Mouse (Mus musculus) heart, embryonic 10.5 days (tissue): ENCODE measurements around the gene Ptch1. TPM values are rescaled to one million over a fixed set of nuclear protein-coding genes. Genes with fewer than 3 reads are reported as not detected.

ENCODE experiments used
- DNase-seq: peaks from one replicate; pipeline ENCODE4 v3.0.0-alpha.2; 2017; ENCODE audit warnings: low spot score
- H3K27ac ChIP-seq: fragments of 300-500 bp; sonication (generic); 2 replicates; pipeline ENCODE4 v1.5.1; 2016; ENCODE audit warnings: mild to moderate bottlenecking
- H3K27me3 ChIP-seq: fragments of 300-500 bp; sonication (generic); 2 replicates; pipeline ENCODE4 v1.6.1; 2016; ENCODE audit warnings: mild to moderate bottlenecking; ENCODE audit not compliant: poor library complexity, insufficient read depth, severe bottlenecking
- H3K36me3 ChIP-seq: fragments of 300-500 bp; sonication (generic); 2 replicates; pipeline ENCODE4 v1.6.1; 2016; ENCODE audit warnings: mild to moderate bottlenecking, moderate library complexity
- H3K4me1 ChIP-seq: fragments of 300-500 bp; sonication (generic); 2 replicates; pipeline ENCODE4 v1.6.1; 2016; ENCODE audit warnings: mild to moderate bottlenecking
- H3K4me3 ChIP-seq: fragments of 300-500 bp; sonication (generic); 2 replicates; pipeline ENCODE4 v1.5.1; 2016; ENCODE audit warnings: mild to moderate bottlenecking, moderate library complexity
- H3K9me3 ChIP-seq: fragments of 300-500 bp; sonication (generic); 2 replicates; pipeline ENCODE4 v1.6.1; 2016; ENCODE audit warnings: mild to moderate bottlenecking, moderate library complexity
- WGBS: fragments of 180-500 bp; shearing (Covaris S2); methylation state at CpG from one replicate; pipeline ENCODE4 v1.1.7; 2016; 5-methylcytosine and 5-hydroxymethylcytosine counted together
- polyA plus RNA-seq: library from polyadenylated mRNA; unstranded; fragments of >200 nt; fragmentation: Nextera tagmentation; extraction: Ambion mirVana; gene quantifications from 2 replicates; pipeline ENCODE4 v1.2.1, GENCODE M21; 2016

Ptch1 gene
- polyA plus RNA-seq, 1 experiment from 2014 or later, result 16.9 TPM

- Histone ChIP-seq H3K27ac (no peak overlapping the region), H3K4me1 (peaks cover 28% of the 10 kb centered on the region), H3K9me3 (no peaks in the 10 kb centered on the region), H3K27me3 (no peaks in the 10 kb centered on the region), H3K4me3 (no peak overlapping the region), H3K36me3 (peaks cover 76% of the 10 kb centered on the region)
- 80% methylated on average over 13 of the region's 13 CpGs for WGBS
- no peak for DNase-seq
These were observed 29.1 kb downstream of the Ptch1 start for GRCm38 (mm10) chr13:63544119-63544966.

DNA sequence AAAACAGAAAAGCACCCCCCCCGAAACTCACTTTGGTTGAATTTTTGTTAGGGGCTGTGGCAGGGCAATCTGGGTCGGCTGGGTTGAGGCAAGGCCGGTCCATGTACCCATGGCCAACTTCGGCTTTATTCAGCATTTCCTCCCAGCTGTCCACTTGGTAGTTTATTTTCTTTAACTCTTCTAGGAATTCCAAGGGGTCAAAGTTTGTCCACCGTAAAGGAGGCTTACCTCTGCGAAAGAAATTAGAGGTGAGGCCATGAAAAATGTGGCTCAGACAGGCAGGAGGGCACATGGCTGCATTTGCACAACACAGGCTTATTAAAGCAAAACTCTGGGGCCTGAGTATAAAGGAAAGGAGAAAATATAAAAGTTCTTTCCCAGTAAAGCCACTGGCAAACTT is 29.9 kb downstream of the Ptch1 start:
- no peak overlapping the region for H3K27ac ChIP-seq
- H3K9me3 ChIP-seq, result no peaks in the 10 kb centered on the region
- WGBS, result 76% methylated on average over 6 of the region's 6 CpGs
- no peak overlapping the region for H3K4me3 ChIP-seq
- DNase-seq, result no peak
- H3K4me1 ChIP-seq, result peaks cover 19% of the 10 kb centered on the region
- H3K36me3 ChIP-seq, result peaks cover 85% of the 10 kb centered on the region
- no peaks in the 10 kb centered on the region for H3K27me3 ChIP-seq

GRCm38 (mm10) chr13:63542796-63543384 is 30.5 kb downstream of the Ptch1 start:
- 91% methylated on average over 3 of the region's 3 CpGs for WGBS
- peaks cover 87% of the 10 kb centered on the region for H3K36me3 ChIP-seq
- no peaks in the 10 kb centered on the region for H3K27me3 ChIP-seq
- H3K4me3 ChIP-seq, result no peak overlapping the region
- no peak overlapping the region for H3K27ac ChIP-seq
- no peak for DNase-seq
- peaks cover 15% of the 10 kb centered on the region; the same call in 1 of the 2 replicates for H3K4me1 ChIP-seq
- no peaks in the 10 kb centered on the region for H3K9me3 ChIP-seq

DNA sequence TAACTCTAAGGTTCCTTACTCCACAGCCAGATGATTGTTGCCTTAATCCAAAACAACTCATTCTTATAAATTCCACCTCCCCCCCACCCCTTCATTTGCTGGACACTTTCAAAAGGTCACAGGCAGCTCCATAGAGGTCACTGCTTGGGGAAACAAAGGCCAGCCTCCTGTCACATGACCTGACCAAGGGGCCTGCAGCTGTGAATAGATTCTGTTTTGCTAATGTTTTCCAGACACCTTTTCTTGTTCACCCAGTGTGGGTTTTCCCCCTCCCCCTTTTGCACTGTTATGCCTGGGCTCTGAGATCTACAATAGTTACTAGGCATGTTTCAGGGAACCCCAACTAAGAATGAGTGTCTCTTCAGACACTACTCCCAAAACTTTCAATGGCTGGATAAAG is 31.9 kb downstream of the Ptch1 start:
- Histone ChIP-seq H3K9me3 (no peaks in the 10 kb centered on the region), H3K27me3 (no peaks in the 10 kb centered on the region), H3K4me1 (peaks cover 15% of the 10 kb centered on the region; the same call in 1 of the 2 replicates), H3K36me3 (peaks cover 92% of the 10 kb centered on the region), H3K4me3 (no peak overlapping the region), H3K27ac (no peak overlapping the region)
- no peak for DNase-seq

- H3K27ac ChIP-seq, result no peak overlapping the region
- no peak for DNase-seq
- H3K4me3 ChIP-seq, result no peak overlapping the region
- no peaks in the 10 kb centered on the region for H3K27me3 ChIP-seq
- no peaks in the 10 kb centered on the region for H3K9me3 ChIP-seq
- 91% methylated on average over 12 of the region's 12 CpGs for WGBS
- peaks cover 15% of the 10 kb centered on the region; the same call in 1 of the 2 replicates for H3K4me1 ChIP-seq
- H3K36me3 ChIP-seq, result peaks cover 96% of the 10 kb centered on the region
These were observed 32.8 kb downstream of the Ptch1 start for GRCm38 (mm10) chr13:63540584-63540983.

GRCm38 (mm10) chr13:63534981-63535380 is 38.4 kb downstream of the Ptch1 start:
- no peaks in the 10 kb centered on the region for H3K27me3 ChIP-seq
- no peaks in the 10 kb centered on the region for H3K9me3 ChIP-seq
- H3K4me1 ChIP-seq, result no peaks in the 10 kb centered on the region
- 90% methylated on average over 4 of the region's 4 CpGs for WGBS
- H3K4me3 ChIP-seq, result no peak overlapping the region
- H3K36me3 ChIP-seq, result peaks cover 100% of the 10 kb centered on the region
- no peak for DNase-seq
- H3K27ac ChIP-seq, result no peak overlapping the region

DNA sequence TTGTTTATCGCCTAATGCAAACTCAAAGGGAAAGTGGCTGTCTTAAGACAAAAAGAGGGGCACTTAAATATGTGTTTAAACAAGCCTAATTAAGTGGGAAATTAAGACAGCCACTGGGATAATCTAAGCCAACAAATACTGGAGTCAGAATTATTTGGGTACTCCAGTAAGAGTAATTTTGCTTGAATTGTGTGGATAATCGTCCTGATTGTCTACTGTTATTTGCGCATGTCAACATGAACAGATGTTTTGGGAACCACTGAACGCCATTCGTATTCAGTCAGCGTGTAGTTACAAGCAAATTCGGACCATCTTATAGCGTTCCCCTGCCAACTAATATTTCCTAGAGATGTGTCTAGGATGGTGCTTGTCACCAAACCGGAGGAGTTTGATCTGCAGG is 42.5 kb downstream of the Ptch1 start:
- Histone ChIP-seq H3K9me3 (no peaks in the 10 kb centered on the region), H3K27ac (no peak overlapping the region), H3K4me1 (peaks cover 23% of the 10 kb centered on the region), H3K4me3 (no peak overlapping the region), H3K36me3 (peaks cover 100% of the 10 kb centered on the region), H3K27me3 (no peaks in the 10 kb centered on the region)
- DNase-seq, result no peak
- WGBS, result 87% methylated on average over 9 of the region's 9 CpGs

GRCm38 (mm10) chr13:63530371-63530764 is 43.0 kb downstream of the Ptch1 start:
- WGBS, result 65% methylated on average over 3 of the region's 3 CpGs
- Histone ChIP-seq H3K4me1 (peaks cover 23% of the 10 kb centered on the region), H3K27ac (no peak overlapping the region), H3K9me3 (no peaks in the 10 kb centered on the region), H3K36me3 (peaks cover 100% of the 10 kb centered on the region), H3K4me3 (no peak overlapping the region), H3K27me3 (no peaks in the 10 kb centered on the region)
- DNase-seq, result no peak

DNA sequence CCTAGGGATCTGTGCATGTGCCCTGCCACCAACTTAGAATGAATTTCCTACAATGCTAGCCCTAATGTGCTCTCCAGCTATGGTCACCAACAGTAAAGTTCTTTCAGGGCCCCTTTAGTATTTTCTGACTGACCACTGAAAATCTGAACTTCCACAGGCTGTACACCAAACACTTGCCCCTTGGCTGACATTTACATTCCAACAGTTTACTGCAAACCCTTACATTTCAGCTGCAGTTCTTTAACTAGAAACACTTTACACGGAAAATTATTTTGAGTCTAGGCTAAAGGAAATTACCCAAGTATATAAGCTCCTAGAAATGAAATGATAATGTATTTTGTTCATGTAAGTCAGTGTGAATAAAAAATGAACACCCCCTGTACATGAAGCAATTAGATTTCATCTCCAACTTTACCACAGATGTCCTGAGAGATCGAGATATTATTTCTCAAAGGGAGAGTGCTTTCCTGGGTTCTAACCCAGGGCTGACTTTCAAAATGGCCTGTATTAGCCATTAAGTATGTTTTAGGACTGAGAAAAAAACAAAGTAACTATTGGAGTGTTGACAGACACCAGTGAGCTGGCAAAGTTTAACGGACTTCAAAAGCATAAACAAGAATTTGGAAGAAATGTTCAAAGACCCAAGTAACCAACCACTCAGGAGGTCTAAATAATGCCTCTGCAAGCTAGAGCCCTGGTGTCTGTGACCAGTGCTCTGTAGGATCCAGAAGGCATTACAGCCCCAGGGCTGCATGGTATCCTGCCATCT is 43.6 kb downstream of the Ptch1 start:
- H3K9me3 ChIP-seq, result no peaks in the 10 kb centered on the region
- no peak overlapping the region for H3K27ac ChIP-seq
- peaks cover 23% of the 10 kb centered on the region for H3K4me1 ChIP-seq
- H3K27me3 ChIP-seq, result no peaks in the 10 kb centered on the region
- peaks cover 100% of the 10 kb centered on the region for H3K36me3 ChIP-seq
- WGBS, result 67% methylated on average over 3 of the region's 3 CpGs
- DNase-seq, result no peak
- H3K4me3 ChIP-seq, result no peak overlapping the region

GRCm38 (mm10) chr13:63528852-63529251 is 44.5 kb downstream of the Ptch1 start:
- peaks cover 100% of the 10 kb centered on the region for H3K36me3 ChIP-seq
- WGBS, result 20% methylated on average over 2 of the region's 2 CpGs
- H3K9me3 ChIP-seq, result no peaks in the 10 kb centered on the region
- peak overlapping the region; percentile 56; the same call in 1 of the 2 replicates for H3K27ac ChIP-seq
- peaks cover 23% of the 10 kb centered on the region for H3K4me1 ChIP-seq
- DNase-seq, result no peak
- no peaks in the 10 kb centered on the region for H3K27me3 ChIP-seq
- no peak overlapping the region for H3K4me3 ChIP-seq

DNA sequence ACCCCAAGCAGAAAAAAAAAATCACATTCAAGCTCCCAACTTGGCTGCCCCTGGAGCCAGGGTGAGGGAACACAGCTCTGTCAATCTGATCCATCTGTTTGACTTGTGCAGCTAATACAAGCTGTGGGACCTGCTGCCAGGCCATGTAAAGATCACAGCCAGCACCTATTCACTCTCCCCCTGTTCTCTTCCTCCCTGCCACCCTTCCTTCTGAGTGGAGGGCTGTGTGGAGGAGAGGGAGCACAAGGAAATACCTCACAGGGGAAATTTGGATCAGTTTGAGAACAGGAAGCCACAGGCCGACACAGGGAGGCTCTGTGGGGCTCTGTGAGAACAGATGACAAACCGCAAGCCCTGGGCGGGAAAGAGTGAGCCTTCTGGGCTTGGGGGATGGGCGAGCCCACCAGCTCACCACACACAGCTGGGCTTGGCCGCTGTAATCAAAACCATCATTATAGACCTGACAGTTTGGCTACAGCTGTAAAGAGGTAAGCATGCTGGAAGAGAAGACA is 45.2 kb downstream of the Ptch1 start:
- Histone ChIP-seq H3K4me3 (no peak overlapping the region), H3K4me1 (peaks cover 23% of the 10 kb centered on the region), H3K27ac (peak overlapping the region; percentile 56), H3K9me3 (no peaks in the 10 kb centered on the region), H3K36me3 (peaks cover 100% of the 10 kb centered on the region), H3K27me3 (no peaks in the 10 kb centered on the region)
- WGBS, result 29% methylated on average over 5 of the region's 5 CpGs
- DNase-seq, result no peak

DNA sequence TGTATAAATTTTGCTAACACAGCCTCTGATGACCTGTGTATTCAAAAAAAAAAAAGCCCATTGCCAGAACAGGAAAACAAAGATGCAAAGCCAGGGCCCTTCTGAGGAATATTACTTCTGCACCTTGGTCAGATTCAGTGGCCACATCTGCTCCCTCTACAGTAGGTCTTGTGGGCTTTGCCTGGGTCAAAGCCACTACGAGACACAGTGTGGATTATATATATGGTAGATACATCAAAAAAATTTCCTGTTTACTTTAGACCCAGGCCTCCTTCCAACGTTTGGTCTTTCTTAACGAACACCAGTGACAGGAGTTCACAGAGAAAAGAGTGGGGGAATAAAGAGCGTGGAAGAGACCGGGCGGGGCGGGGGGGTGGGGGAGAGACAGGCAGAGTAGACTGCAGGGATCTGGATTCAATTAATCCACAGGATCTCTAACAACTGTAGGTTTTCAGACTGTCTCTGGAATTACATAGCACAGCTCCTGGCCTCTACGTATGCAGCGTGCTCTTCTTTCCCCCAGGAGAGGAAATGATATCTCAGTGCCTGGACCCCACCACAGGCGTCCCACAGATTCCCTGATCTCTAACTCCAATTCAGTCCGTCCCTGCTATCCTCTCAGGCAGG is 47.7 kb downstream of the Ptch1 start:
- no peak for DNase-seq
- H3K9me3 ChIP-seq, result no peaks in the 10 kb centered on the region
- WGBS, result 70% methylated on average over 11 of the region's 11 CpGs
- peaks cover 96% of the 10 kb centered on the region for H3K36me3 ChIP-seq
- H3K4me3 ChIP-seq, result no peak overlapping the region
- H3K27ac ChIP-seq, result no peak overlapping the region
- peaks cover 23% of the 10 kb centered on the region for H3K4me1 ChIP-seq
- no peaks in the 10 kb centered on the region for H3K27me3 ChIP-seq
